Mouse (Mus musculus) neural tube, postnatal 0 days (tissue): ENCODE results near the gene Zfp326. TPM values are rescaled to one million over a fixed set of nuclear protein-coding genes. Genes with fewer than 3 reads are reported as not detected.

Experiments
- polyA plus RNA-seq: library from polyadenylated mRNA; unstranded; fragments of >200 nt; fragmentation: Nextera tagmentation; extraction: Ambion mirVana; gene quantifications from 2 replicates; pipeline ENCODE4 v1.2.1, GENCODE M21; 2015

Gene Zfp326
- polyA plus RNA-seq = 39.7 and 42.8 TPM in 2 replicates

DNA sequence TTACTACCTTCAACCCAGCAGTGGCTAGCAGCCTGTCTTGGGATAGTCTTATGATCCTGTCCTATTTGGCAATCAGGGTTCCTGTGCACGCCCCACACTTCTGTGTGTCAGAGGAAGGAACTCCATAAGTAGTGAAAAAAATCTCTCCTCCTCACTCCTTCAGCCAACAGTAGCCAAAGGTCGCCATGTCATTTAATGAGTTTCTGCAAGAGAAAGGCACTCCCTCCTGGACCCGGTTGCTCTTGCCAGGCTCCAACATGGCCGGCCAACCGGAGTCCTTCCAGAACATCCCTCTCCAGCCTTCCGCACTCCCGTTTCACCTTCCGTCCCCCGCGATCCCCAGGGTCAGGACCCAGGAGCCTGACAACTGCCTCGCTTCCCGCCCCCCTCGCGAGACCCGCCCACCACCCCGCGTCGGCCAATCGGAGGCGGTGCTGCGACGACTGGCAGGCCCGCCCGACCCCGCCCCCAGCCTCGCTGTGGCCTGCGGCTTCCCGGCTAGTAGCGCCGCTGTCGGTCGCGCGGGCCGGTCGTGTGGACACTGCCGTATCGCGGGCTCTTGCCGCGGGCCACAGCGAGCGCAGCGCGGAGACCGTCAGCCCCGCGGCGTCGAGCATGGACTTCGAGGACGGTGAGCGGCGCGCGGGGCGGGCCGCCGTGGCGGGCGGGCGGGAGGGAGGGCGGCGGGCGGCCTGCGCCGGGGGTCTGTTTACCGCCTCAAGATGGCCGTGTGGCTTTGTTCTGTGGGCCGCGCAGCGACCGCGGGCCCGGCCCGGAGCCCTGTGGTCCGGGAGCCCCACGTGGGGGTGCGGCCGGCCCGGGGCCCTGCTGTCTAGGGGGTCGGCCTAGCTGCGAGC, at the start of gene Zfp326:
TSS of gene Zfp326 (plus strand) at position 498 of the 857 bp plus-strand sequence.

Other genes starting within 250 kb of the Zfp326 start
- gene Lrrc8d, start 176.6 kb upstream of the Zfp326 start, polyA plus RNA-seq = 24.8 and 26.2 TPM in 2 replicates